Mouse (Mus musculus) right cerebral cortex, postnatal 25 days (tissue): ENCODE measurements at regions not wholly inside any gene's neighbourhood (a gene's known extent, or its start where the extent isn't known, plus 50 kb on each side); places are given as distances from the start of the nearest gene placed in this dataset.
"Not testable (repeated sequence)": the region's sequence is repeated elsewhere in the genome, so short reads cannot be mapped to it uniquely, and the experiment has no call there.

Source experiments
- DNase-seq: peaks from one replicate; pipeline ENCODE4 v3.0.0; 2022

DNA sequence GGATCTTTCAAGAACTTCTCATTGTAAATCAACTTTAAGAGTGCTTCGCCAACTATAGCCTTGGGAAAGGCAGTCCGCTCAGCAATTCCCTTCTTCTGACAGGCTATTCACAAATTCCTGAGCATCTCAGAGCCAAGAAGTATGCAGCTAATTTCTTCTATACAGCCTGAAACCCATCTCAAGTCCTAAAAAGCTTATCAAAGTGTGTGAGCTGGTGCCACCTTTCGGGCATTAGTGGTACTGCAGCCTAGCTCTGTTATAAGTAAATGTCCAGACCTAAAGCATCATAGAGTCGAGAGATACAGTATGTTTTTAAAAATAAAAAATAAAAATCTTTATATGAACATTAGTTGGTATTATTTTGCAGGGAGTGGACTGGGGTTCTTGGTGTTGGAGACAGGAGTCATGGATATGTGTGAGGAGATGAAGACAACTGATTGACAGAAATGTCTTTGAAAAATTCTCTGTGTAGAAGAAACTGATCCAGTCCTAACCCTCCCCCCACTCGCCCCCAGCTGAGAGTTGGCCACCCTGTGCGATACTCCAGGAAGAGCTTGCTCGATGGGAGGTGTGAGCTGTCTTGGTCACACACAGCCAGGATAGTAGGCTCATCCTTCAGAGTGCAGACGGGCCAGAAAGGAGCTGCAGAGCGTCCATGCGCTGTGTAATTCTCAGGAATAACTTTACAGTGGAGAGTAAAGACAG is 56.4 kb downstream of the Bod1 start:
- DNase-seq: peak; percentile 31

DNA sequence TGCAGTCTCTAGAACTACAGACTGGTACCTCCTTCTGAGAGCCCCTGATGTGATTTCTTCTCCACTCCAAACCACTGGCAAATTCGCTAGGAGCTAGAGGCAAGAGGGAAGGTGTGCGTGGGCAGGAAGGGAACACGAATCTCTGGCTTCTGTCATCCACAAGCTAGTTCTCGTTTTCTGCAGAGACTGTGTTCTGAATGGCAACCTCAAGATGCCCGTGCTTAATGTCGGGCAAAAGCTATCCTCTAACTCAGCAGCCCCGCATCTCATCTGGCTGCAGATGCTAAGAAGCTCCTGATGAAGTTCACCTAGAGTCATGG is 57.3 kb downstream of the Bod1 start:
- no peak for DNase-seq

DNA sequence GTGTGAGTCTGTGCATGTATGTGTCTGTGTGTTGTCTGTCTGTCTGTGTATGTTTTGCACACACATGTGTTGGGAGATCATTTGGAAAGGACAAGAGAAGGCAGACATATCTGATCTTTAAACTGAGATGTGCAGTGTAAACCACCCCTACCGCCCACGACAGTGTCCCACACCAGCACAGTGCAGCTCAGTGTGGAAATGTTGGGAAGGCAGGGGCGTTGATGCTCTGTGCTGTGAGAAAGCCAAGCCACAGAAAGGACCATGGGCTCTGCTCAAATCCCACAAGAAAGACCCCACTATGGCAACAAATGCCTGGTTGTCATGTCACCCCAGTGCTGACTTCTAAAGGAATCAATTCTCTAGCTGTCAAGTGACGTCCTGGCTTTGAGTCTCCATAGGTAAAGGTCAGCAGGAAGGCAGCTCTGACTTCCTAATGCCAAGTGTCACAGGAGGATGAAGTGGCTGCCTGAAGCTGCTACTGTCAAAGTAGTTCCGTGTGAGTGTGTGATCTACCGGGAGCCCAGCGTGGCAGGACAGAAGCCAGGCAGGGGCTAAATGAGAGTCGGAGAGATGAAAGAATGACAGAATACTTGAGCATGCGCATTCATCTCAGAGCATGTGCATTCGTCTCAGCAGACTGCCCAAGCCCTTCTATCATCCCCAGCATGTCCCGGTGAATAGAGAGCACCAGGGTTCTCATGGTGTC is 57.8 kb downstream of the Bod1 start:
- no peak for DNase-seq

DNA sequence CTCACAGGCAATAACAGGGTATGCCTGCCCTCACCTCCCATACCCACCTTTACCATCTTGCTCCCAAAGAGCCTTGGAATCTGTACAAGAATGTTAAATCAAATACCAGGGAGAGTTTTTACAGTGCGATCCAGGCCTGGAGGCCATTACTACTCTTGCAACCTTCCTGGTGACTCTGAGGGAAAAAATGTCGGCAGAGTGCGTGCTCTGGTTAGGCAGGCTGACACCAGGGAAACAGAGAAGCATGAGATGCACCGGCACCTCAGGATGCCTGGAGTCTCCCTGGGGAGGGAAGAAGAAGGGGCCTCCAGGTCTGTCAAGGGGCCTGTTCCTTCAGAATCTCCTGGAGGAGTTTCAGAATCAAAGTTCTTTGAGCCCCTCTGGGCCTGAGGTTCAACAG is 63.2 kb downstream of the Bod1 start:
- no peak for DNase-seq

DNA sequence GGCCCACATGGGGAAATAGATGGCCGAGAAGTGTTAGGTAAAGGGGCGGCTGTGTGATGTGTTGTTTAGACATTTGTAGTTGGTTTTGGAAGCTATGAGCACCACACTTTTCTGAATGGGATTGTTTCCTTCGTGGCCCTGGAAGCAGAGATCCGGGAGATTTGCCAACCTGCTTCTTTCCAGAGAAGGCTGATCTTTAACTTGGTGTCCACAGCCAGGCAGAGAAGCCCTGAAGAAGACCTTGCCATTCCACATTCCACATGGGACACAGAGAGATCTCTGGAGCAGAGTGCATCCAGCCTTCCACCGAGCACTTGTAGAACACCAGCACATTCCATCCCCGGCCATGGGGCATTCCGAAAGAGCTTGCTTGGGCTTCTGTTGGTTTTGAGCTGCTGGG is 70.2 kb downstream of the Bod1 start:
- DNase-seq: no peak

DNA sequence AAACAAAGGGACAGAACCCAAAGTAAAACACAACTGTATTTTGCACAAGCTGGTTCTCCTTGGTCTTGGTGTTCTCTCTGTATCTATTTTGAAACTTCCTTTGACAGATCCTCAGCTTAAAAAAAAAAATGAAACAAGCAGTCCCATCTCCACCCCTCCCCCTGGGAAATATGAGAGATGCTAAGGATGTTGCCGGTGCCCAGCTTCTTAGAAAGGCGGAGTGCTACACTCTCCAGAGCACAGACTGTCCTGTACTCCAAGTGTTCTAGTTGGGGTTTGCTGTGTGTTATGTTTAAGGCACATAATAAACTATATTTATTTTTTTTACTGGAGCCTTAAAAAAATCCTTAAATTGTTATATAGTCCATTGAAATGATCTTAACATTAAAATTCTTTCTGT is 78.1 kb downstream of the Bod1 start:
- no peak for DNase-seq

DNA sequence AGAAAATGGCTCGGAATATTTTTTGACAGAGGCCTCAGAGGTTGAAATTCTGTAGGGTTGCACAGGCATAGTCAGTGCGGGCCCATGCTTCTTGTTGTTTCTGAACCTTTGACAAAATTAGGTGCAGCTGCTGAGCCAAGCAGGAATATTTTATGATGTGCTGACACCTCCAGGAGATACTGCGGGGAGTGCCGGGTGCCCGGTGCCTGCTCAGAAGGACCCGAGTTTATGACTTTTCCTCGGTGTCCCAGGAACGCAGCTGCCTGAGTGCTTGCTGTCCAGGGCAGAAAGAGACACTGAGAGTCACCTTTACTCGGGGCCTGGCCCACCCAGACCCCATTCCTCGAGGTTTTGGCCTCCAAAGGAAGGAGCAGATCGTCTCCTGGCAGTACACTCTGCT is 79.6 kb downstream of the Bod1 start:
- no peak for DNase-seq

DNA sequence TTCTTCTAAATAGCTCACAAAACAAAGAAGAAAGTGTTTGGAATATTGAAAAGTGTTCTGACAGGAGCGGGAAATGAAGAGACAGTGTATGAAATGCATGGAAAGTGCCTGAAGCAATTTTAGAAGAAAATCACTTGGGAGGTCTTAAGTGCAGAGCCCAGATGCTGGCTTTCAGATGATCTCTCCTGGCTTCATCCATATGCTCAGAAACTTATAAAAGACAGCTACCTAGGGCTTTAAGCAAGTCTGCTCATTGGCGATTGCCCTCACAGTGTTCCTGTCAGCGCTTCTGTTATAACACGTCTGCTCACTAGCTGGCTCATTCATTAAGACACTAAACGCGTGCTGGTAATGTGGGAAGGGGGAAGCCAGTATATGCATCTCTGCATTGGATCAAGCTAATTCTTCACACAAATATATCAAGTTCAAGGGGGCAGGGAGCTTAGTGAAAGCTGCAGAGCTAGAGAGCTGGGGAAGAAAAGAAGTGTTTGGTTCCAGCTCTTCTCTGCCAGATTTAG is 80.6 kb downstream of the Bod1 start:
- DNase-seq: no peak

DNA sequence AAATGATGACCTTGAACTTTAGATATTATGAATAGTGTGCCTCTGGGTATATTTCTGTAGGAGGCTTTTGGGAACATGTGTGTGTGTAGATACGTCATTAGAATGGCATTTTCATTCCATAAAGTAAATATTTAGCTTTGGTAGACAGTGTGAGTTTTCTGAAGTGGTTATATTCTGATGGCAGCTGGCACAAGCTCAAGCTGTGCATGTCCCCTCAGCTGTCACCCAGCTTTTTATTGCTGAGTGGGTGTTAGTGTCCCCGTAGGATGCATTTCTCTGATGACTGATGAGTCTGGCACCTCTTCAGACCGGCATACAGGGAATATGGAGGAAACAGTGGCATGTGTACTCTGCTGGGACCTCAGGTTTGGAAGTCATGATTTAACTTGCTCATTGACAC is 96.7 kb downstream of the Bod1 start:
- no peak for DNase-seq

DNA sequence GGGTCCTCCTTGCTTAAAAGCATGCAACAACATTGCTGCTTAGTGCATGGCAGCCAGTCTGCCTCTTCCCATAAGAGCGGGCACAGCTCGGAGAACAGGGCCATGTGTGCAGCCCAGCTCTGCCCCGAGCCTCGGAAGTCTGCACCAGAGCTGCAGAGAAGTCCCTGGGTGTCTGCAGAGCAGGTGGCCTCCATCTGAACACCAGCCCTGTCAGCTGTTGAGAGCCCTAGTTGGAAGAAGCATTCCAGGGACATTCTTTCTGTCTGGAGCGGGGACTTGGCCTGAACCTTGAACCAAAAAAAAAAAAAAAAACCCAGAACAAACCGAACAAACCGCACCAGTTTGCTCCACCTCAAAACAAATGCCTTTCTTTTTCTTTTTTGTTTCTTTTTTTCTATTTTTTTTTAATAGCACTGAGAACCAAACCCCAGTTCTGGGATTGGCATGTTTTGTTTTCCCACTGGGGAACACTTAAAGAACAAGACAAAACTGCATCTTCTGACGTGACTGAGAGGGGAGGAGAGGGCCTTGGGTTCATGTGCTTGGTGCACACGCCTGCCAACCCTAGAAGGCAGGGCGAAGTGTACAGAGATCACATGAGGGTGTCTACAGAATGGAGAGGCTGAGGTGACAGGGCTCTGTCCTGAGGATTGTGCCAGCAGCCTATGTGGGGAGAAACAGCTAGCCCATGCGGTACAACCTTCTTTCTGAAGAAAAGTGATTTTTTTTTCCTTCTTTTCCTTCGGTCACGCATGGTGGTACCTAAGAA is 106.8 kb downstream of the Bod1 start:
- no peak for DNase-seq

DNA sequence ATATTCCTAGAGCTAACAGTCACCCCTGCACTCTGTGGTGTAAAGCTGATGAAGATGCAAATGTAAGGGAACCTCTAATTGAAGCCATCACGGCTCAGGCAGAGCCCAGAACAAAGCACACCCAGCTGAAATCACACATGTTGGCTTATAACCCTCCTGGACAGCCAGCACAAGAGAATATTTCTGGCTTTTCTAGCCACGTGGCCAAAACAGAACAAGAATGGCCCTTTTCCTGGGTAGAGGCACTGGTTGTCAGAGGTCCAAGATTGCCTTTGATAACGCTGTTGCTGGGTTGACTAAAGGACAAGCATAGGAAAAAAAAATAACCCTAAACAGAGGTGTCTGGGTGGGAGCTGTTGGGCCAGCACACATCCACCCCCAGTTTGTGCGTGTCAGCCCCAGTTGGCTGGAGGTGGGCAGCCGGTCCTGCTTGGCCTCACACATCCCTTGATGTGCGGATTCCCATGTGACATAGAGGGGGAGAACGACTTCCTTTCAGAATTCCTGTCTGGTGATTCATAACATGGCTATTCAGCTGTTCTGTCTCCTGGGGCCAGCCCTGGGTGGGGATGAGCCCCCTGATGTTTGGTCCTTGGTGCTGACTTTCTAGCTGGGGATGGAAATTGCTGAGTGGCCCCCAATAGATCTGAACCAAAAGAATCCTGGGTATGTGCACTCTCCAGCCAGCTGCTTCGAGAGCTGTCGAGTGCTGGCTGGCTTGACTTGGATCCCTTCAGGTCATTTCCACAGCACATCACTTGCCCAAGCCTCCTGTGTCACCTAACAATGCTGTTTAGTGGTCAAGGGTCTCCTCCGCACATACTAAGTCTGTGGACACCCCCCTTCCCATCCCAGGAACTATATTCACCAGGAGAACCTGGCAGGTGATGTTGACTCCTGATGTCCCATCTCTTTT is 107.6 kb downstream of the Bod1 start:
- no peak for DNase-seq

DNA sequence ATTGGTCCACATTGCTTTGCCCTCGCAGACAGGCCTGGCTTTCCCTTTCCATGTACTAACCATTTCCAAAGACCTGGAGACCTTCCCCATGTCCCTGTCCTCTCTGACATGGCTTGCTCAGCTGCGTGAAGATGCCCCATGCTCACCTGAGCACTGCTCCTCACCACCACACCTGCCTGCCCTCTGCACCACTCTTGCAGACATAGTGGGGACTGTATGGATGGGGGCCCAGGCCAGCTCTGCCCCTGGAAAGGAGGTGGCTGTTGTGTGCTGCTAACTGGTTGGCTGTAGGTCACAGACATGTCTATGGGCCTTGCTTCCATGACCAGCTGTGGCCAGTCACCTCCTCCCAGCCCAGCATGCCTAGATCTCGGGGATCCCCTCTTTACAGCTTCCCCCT is 108.7 kb downstream of the Bod1 start:
- DNase-seq: no peak

DNA sequence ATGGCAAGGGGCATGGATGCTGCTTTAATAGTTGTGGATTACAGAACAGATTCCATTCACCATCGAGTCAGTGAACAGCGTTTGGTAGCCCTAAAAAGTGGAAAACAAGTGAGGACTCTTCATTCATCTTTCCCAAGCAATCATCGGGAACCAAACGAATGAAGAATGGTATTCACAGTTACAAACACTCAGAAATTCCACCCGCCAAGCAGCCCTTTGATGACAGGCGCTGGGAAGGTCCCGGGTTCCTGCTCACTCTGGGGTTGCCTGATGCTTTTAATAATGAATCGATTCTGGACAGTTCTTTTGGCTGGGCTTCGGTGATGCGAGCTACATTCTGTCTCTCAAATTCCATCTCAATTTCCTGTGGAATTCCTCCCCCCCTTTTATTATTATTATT is 110.9 kb downstream of the Bod1 start:
- no peak for DNase-seq

DNA sequence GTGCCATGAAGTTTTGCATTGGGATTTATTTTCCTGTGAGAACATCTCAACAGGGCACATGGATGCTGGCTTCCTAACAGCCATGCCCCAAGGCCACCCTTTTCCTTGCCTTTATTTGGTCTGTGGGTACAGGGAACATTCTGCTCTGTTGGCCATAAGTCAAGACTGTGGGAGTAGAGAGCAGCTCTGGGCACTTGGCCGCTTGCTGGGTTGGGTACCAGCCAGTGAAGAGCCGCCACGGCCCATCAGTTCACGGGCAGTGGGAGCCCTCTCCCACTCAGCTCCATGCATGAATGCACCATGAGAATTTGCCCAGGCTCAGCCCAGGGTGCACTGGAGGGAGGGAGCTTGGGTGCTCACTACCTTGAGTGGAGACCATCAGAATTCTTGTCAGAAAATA is 116.6 kb downstream of the Bod1 start:
- DNase-seq: no peak

DNA sequence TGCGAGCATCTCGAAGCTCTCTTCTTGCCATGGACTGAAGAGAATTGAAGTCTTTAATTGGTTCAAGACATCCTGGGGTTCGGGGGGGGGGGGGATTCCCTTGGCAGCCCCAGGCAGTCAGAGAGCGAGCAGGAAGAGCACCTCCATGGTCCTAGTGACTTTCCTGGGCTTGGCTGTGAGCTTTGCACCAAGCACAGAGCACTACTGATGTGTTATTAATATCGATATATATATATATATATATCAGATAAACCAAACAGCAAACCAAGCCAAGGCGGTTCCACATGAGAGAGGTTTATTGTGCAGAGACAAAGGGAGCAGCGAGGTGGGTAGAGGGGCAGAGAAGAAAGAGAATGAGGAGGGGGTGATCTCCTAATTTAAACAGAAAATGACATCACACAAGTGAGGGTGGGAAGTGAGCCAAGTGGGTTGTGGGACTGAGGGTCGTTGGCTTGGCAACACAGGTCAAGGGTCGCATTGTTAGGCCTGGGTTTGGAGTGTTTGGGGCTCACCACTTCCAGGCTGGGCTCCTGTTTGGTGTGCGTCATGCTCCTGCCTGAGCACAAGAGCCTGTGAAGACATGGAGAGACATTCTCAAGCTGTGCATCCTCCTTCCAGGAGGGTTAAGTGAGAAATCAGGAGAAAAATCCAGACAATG is 119.9 kb downstream of the Bod1 start:
- DNase-seq: no peak

DNA sequence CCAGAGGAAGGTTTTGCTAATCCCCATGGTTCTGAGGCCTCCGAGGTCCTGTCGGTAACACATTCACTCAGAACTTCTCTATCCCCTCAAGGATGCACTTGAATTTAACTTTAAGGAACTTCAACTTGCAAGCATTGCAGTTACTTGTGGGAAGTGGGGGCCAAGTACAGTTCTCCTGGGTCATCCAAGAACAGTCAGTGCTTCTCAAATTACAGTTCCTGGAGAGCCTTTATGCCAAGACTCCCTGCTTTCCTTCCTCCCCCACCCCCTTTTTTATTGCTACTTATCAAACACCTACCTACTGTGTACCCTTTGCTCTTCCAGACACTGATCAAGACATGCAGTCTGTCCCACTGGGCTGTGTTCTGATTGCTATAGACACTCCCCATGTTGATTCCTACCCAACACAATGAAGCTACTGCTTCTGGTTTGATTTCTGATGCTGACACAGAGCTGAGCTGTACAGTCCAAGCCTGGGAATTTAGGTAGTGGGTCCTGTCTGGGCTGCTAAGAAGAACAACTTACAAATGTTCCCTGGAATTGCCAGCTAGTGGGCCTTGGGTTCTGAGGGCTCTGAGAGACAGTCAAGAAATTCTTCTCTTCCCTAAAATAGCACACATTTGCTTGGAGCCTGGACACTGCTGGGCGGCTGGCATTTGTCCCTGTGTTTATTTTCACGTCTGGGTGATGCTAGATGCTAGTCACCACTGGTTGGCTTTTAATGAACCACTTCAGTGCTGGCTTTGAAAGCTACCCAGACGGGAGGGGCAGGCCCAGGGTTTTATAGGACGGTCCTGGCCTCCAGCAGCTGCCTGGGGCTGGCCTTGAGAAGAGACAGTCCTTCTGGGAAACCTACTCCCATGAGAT is 120.7 kb downstream of the Bod1 start:
- no peak for DNase-seq

DNA sequence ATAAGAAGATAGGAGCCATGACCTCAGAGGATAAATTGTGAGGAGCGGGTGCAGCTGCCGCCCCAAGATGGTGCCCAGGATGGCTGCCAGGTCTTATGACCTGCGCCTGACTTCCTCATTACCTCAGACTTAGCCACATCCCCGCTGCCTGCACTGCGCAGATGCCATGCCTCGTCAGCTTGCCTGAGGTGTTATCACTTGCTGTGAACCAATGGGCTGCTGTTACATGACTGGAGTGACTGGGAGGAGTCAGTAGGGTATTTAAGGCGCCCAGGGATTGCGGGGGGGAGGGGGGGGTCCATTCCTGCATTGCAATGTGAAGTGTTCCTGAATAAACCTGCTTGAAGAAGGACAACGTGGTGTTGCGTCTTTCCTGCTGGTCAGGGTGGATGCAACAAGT is 126.2 kb downstream of the Bod1 start:
- DNase-seq: not testable (repeated sequence)

DNA sequence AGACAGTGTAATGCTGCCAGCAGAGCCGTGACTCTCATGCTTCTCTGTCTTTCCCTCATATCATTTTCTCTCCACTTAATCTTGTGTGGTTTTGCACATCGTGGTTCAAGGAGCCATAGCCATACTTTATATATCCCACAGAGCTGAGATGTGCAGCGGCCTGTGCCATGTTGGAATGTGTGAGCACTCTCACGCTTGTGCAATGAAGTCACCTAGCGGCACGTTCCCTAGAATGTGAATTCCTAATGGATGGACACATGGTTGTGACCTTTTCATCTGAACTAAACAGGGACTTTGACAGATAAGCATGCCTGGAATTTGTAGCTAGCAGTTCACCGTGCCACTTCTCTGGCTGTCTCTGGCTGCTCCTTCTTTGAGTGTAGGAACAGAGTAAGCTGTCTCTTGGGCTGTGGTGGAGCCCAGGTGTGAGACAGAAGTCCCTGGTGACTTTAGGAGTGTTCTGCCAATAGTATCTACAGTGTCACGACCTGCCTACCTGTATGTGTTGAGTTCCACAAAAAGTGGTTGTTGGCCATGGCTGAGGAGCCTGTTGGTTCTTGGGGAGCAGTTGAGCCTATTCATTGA is 129.0 kb downstream of the Bod1 start:
- DNase-seq: no peak

DNA sequence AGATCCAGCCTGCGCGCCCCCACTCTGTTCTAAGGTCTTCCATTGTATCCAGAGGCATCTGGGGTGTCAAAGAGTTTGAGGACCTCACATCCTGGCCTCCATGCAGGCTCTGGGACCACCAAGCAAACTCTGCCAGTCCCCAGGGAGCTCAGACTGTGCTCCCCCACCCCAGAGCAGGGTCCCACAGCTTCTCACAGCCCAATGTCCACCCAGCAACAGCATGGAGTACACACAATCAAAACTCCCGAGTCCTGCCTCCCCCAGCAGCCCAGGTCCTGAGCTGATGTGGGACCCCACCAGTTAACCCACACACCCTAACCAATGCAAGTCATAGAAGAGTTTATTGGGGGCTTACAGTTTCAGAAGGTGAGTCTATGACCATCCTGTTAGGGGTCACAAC is 130.3 kb downstream of the Bod1 start:
- no peak for DNase-seq

DNA sequence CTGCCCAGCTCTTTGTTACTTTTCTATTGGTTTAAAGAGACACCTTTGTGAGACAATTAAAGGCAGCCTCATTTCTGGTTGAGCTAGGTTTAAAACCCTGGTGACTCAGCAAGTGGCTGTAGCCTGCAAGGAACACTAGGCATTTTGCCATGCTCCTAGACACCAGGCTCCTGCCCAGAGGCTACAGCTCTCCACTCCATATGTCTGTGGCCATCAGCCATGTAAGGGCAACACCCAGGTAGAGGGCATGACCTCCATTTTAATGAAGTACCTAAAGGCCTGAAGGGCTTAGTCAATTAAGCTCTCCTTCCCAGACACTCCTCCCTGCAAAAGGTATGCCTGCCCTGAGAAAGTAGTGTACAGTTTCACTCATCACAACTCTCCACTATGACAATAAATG is 130.9 kb downstream of the Bod1 start:
- no peak for DNase-seq

DNA sequence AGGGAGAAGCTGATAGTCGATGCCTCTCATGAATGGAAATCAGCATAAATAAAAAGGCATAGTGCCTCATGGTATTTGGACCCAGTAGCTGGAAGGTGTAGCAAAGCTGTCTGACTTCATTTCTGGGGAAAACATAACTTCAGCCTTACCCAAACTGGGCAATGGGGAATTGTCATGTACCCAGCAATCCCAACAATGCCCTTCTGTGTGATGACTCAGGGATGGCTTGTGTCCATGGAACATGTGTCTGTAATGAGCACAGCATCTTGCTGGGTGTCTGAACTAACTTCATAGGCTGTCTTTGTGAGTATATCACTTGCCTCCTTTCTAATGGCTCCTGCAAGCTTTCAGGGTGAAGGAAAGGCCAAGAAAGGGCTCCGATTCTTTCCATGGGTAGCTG is 140.3 kb downstream of the Bod1 start:
- DNase-seq: no peak
